Mouse (Mus musculus) heart, postnatal 0 days (tissue): Measurements from ENCODE around the gene Ptgir.

Experiments used
- CTCF ChIP-seq: IDR thresholded peaks from 2 replicates; pipeline ENCODE4 v1.5.1; 2016; ENCODE audit warnings: antibody characterized with exemption, control low read depth, low read depth
- EP300 ChIP-seq: IDR thresholded peaks from 2 replicates; pipeline ENCODE4 v1.6.1; 2016; ENCODE audit warnings: antibody characterized with exemption, low read depth

DNA sequence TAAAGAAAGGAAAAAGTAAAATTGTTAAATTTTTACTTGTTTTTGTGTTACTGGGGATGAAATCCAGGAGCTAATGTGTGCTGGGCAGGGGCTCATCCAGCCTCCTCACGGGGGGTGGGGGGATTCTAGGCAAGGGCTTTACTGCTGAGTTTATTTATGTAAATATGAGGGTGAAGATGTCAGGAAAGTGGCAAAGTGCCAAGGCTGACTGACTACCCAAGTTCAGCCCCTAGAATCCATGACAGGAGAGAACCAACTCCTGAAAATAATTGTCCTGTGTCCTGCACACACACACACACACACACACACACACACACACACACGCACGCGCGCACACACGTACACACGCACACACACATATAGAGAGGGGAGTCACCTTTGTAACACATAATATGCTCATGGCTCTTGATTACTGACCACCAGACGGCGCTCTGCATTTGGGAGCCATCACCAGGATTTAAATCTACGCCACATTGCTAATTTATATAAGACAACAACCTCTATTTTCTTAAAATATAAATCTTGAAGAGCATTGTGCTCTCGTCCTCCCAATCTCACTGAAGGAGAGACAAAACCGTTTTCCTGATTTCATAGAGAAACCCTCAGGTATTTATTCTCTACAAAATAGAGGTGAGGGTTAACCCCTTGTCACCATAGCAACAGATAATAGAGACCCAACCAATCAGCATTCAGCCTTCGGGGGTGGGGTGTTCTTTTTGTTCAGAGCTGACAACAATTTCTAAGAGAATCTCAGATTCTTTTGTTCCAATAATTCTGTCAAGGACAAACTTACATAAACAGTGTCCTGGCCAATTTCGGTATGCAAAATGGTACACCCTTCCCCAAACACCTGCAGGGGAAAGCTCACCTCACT, 26.7 kb downstream of the Ptgir start:
- peak; percentile 68 for TF ChIP-seq CTCF
- TF ChIP-seq EP300, result no peak
